Mouse (Mus musculus): ENCODE data around the gene Gm43517. TPM values are rescaled to one million over a fixed set of nuclear protein-coding genes. Genes with fewer than 3 reads are reported as not detected.

The Gm43517 gene
- polyA plus RNA-seq (2015; fragmentation: Nextera tagmentation; extraction: Ambion mirVana): 0.15 TPM in 1 of 2 replicates, not detected in the other

DNA sequence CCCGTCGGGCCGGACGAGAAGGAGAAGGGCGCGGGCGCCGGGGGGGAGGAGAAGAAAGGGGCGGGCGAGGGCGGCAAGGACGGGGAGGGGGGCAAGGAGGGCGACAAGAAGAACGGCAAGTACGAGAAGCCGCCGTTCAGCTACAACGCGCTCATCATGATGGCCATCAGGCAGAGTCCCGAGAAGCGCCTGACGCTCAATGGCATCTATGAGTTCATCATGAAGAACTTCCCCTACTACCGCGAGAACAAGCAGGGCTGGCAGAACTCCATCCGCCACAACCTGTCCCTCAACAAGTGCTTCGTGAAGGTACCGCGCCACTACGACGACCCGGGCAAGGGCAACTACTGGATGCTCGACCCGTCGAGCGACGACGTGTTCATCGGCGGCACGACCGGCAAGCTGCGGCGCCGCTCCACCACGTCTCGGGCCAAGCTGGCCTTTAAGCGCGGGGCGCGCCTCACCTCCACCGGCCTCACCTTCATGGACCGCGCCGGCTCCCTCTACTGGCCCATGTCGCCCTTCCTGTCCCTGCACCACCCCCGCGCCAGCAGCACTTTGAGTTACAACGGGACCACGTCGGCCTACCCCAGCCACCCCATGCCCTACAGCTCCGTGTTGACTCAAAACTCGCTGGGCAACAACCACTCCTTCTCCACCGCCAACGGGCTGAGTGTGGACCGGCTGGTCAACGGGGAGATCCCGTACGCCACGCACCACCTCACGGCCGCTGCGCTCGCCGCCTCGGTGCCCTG lies at the start of gene Gm43517:
Gene Gm43517 (plus strand): TSS at position 299 of the 755 bp plus-strand sequence.
- ATAC-seq: peak; percentile 40
- Histone ChIP-seq H3K27me3 (peaks cover 79% of the 10 kb centered on the region), H3K4me1 (replicated peaks) (peaks cover 11% of the 10 kb centered on the region; the same call in 1 of the 2 replicates), H3K4me2 (replicated peaks) (peak within 1 kb of the TSS; percentile 48), H3K9me3 (no peaks in the 10 kb centered on the region), H3K4me3 (replicated peaks) (peak within 1 kb of the TSS; percentile 33), H3K27ac (peak within 1 kb of the TSS; percentile 51; the same call in 1 of the 2 replicates), H3K9ac (replicated peaks) (peak within 1 kb of the TSS; percentile 37; the same call in 1 of the 2 replicates), H3K36me3 (no peaks in the 10 kb centered on the region)
- 1% methylated on average over 75 of the region's 75 CpGs for WGBS

DNA sequence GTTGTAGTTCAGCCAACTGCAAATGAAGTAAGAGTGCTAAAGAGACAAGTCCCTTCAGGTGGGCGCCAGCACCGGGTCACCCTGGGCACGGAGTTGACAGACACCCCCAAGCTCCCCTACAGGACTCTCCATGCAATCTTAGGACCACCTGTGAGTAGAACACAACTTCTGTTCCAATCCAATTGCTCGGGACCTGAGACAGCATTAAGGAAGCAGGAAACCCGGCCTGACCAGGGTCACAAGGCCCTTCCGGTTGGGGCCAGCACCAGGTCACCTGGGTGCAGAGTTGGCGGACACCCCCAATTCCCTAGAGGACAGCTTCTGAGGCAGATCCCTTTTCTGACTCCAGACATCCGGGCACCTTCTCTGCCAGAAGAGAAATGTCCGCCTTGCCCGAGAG lies 35.3 kb upstream of the Gm43517 start:
- Histone ChIP-seq H3K9ac (replicated peaks) (no peak overlapping the region), H3K4me2 (replicated peaks) (no peak overlapping the region), H3K9me3 (no peaks in the 10 kb centered on the region), H3K27ac (no peak overlapping the region), H3K27me3 (no peaks in the 10 kb centered on the region), H3K36me3 (no peaks in the 10 kb centered on the region), H3K4me3 (replicated peaks) (no peak overlapping the region), H3K4me1 (replicated peaks) (no peaks in the 10 kb centered on the region)
- WGBS: 93% methylated on average over 10 of the region's 10 CpGs
- ATAC-seq: no peak

DNA sequence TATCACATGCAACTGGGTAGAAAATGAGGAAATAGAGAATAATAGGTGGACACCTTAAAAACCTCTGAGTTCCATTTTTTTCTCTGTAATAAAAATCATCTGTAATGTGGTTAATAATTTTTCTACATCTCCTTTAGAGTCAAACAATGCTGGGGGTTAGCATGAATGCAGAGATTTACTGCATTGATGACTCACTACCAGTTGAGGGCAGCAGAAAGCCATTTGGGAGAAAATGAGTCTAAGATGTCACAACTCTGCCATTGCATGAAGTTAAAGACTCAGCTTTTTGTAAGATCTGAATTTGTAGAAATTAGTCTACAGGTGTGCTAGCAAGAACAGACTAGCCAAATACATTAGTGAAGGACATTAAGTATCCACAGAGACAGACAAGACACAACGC lies 16.0 kb upstream of the Gm43517 start:
- Histone ChIP-seq H3K36me3 (no peaks in the 10 kb centered on the region), H3K9ac (replicated peaks) (no peak overlapping the region), H3K9me3 (no peaks in the 10 kb centered on the region), H3K27me3 (peaks cover 45% of the 10 kb centered on the region), H3K4me2 (replicated peaks) (no peak overlapping the region), H3K4me3 (replicated peaks) (no peak overlapping the region), H3K27ac (no peak overlapping the region), H3K4me1 (replicated peaks) (0 out of 2 replicates have a peak, but pooled peaks cover 2% of the 10 kb centered on the region)
- WGBS: 36% methylated on average over 1 of the region's 1 CpGs
- ATAC-seq: no peak

DNA sequence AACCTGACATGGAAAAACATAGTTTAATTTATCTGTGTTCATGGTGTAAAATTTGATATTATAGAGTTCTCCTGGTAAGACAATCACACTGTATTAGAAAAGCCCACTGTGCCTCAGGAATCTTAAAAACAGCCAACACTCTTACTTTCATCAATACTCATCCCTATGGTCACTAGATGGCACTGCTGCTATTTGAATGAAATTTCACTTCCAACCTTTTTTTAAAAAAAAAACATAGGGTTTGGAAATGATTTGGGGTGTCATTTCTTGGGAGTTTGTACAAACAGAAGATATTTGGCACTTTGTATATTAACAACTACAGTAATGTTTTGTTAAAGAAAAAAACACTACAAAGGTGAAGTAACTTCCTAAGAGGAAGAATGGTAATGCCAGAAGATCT lies 12.8 kb upstream of the Gm43517 start:
- Histone ChIP-seq H3K27me3 (peaks cover 75% of the 10 kb centered on the region), H3K4me2 (replicated peaks) (no peak overlapping the region), H3K4me1 (replicated peaks) (peaks cover 9% of the 10 kb centered on the region; the same call in 1 of the 2 replicates), H3K27ac (no peak overlapping the region), H3K36me3 (no peaks in the 10 kb centered on the region), H3K9ac (replicated peaks) (no peak overlapping the region), H3K4me3 (replicated peaks) (no peak overlapping the region), H3K9me3 (no peaks in the 10 kb centered on the region)
- ATAC-seq: no peak

DNA sequence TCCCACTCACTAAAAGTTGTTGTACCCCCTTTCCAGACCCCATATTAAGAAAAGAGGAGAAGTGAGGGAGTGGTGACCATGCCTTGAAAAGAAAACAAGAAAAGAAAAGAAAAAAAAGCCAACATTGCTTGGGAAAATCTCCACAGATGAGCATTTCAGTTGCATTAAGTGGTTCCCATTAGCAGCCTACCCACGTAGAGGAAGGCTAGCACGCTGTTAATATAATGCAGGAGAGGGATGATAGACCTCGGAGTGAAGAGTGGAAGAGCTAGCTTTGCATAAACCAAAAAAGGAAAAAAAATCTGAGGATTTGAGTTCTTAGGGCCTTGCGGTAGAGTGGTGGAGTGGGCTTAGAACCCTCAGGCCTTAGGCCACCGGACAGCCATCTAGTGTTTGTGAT lies 11.8 kb upstream of the Gm43517 start:
- H3K9ac ChIP-seq (replicated peaks): no peak overlapping the region

GRCm38 (mm10) chr12:49373821-49374605 lies 11.0 kb upstream of the Gm43517 start:
- Histone ChIP-seq H3K4me1 (replicated peaks) (peaks cover 9% of the 10 kb centered on the region; the same call in 1 of the 2 replicates), H3K27ac (no peak overlapping the region), H3K4me3 (replicated peaks) (peak overlapping the region; percentile 18), H3K36me3 (no peaks in the 10 kb centered on the region), H3K9me3 (no peaks in the 10 kb centered on the region), H3K27me3 (peaks cover 89% of the 10 kb centered on the region), H3K9ac (replicated peaks) (no peak overlapping the region), H3K4me2 (replicated peaks) (peak overlapping the region; percentile 39)
- 0 out of 2 replicates have a peak, but pooled peaks have one; percentile 35 for ATAC-seq
- WGBS: under 1% methylated on average over 24 of the region's 24 CpGs

More for the DNA sequence above, 11.8 kb upstream of the Gm43517 start:
- 7% methylated on average over 5 of the region's 5 CpGs for WGBS
- Histone ChIP-seq H3K27ac (no peak overlapping the region), H3K4me3 (replicated peaks) (no peak overlapping the region), H3K4me1 (replicated peaks) (peaks cover 9% of the 10 kb centered on the region; the same call in 1 of the 2 replicates), H3K9me3 (no peaks in the 10 kb centered on the region), H3K4me2 (replicated peaks) (no peak overlapping the region), H3K27me3 (peaks cover 82% of the 10 kb centered on the region), H3K36me3 (no peaks in the 10 kb centered on the region)
- ATAC-seq: no peak

DNA sequence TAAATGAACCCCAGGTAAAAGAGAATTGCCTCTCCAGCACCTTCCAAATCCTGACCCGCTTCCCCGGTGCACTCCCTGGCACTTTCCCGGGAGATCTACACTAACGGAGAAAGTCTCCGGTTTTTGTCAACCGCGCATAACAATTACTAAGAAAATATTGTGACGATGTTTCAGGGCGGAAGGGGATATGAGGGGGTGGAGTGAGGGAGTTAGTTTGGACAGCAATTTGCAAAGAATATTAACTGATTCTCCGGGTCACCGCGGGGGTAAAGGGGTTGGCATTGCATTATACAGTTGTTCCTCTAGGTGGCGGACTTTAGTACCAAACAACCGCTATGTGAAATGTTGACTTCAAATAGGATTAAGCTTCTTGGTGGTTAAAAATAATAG lies 10.4 kb upstream of the Gm43517 start:
- 0 out of 2 replicates have a peak, but pooled peaks have one; percentile 9 for ATAC-seq
- Histone ChIP-seq H3K27me3 (peaks cover 90% of the 10 kb centered on the region), H3K27ac (no peak overlapping the region), H3K9ac (replicated peaks) (no peak overlapping the region), H3K36me3 (no peaks in the 10 kb centered on the region), H3K4me2 (replicated peaks) (peak overlapping the region; percentile 39), H3K9me3 (no peaks in the 10 kb centered on the region), H3K4me1 (replicated peaks) (peaks cover 9% of the 10 kb centered on the region; the same call in 1 of the 2 replicates), H3K4me3 (replicated peaks) (peak overlapping the region; percentile 18)
- under 1% methylated on average over 14 of the region's 14 CpGs for WGBS

GRCm38 (mm10) chr12:49375427-49376317 lies 9.3 kb upstream of the Gm43517 start:
- no peak for ATAC-seq
- Histone ChIP-seq H3K4me2 (replicated peaks) (no peak overlapping the region), H3K27me3 (peaks cover 93% of the 10 kb centered on the region), H3K9ac (replicated peaks) (no peak overlapping the region), H3K4me3 (replicated peaks) (no peak overlapping the region), H3K4me1 (replicated peaks) (peaks cover 9% of the 10 kb centered on the region; the same call in 1 of the 2 replicates), H3K27ac (no peak overlapping the region), H3K36me3 (no peaks in the 10 kb centered on the region), H3K9me3 (no peaks in the 10 kb centered on the region)
- 3% methylated on average over 15 of the region's 15 CpGs for WGBS

DNA sequence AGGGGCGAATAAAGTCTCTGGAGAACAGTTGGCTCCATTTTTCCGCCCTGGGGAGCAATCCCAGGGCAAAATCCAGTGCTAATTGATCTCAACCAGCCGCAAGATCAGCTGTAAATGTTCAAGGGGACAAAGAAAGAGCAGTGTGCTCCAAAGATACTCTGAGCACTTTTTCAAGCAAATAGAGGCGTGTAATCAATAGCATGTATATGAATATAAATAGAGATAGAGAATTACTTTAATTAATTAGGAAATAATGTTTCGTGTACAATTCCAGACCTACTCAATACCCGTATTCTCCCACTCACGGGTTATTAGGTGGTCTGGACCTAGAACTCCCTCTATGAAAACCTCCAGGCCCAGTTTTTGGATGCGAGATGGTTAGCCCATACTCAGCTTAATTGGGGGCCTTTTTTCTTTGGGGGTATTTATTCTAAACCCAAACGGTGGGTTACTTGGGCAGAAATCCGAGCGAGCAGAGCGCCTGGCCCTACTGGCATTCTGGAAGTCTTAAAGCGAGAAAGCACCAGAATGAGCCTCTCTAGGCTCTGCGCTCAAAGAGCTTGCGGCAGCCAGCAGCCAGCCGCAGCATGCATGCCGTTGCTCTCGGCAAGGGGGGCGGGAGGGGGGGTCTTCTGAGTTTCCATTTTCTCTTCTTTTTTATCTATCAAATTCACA lies 8.5 kb upstream of the Gm43517 start:
- Histone ChIP-seq H3K9ac (replicated peaks) (no peak overlapping the region), H3K27me3 (peaks cover 91% of the 10 kb centered on the region), H3K4me1 (replicated peaks) (peaks cover 9% of the 10 kb centered on the region; the same call in 1 of the 2 replicates), H3K27ac (no peak overlapping the region), H3K9me3 (no peaks in the 10 kb centered on the region), H3K4me3 (replicated peaks) (no peak overlapping the region), H3K4me2 (replicated peaks) (no peak overlapping the region), H3K36me3 (no peaks in the 10 kb centered on the region)
- no peak for ATAC-seq
- 1% methylated on average over 19 of the region's 19 CpGs for WGBS

DNA sequence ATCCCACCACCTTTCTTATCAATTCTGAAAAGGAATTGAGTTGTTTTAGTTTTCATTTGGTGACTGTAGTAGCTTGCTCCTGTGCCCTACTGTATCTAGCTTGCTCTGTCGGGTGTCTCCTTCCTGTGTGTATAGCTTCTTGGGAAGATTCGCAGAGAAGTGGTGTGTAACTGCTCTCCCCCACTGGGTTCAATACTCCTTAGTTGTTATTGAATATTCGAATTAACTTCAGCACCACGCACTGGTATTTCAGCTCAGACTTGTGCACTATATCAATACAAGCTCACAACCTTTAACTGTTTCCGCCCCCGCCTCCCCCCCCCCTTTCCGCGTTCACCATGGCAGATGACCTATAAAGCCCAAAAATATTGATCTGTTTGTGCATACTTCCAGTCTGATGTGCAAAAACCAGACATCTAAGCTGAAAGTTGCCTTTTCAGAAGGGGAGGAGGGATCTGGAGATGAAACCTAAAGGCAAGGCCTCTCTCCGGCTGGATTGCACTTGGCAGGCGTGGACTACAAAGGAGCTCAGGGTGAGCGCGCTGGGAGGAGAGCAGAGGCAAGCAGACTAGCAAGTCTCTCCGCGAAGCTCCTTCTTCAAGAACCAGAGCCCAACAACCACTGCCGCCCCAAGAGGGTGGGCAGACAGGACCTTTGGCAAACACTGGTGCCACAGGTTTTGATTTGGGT lies 7.5 kb upstream of the Gm43517 start:
- Histone ChIP-seq H3K27ac (no peak overlapping the region), H3K9ac (replicated peaks) (no peak overlapping the region), H3K4me2 (replicated peaks) (no peak overlapping the region; the same call in 1 of the 2 replicates), H3K36me3 (no peaks in the 10 kb centered on the region), H3K9me3 (no peaks in the 10 kb centered on the region), H3K27me3 (peaks cover 97% of the 10 kb centered on the region), H3K4me1 (replicated peaks) (peaks cover 9% of the 10 kb centered on the region; the same call in 1 of the 2 replicates), H3K4me3 (replicated peaks) (0 out of 2 replicates have a peak overlapping the region, but pooled peaks have one; percentile 4)
- WGBS: 1% methylated on average over 15 of the region's 15 CpGs
- ATAC-seq: no peak
